Mouse (Mus musculus): ENCODE results near the gene 6820408C15Rik.
A peak's percentile ranks its signal among the peaks of the same experiment; 100 is the strongest.
"Not testable (repeated sequence)": the region's sequence is repeated elsewhere in the genome, so short reads cannot be mapped to it uniquely, and the experiment has no call there.

The 6820408C15Rik gene

DNA sequence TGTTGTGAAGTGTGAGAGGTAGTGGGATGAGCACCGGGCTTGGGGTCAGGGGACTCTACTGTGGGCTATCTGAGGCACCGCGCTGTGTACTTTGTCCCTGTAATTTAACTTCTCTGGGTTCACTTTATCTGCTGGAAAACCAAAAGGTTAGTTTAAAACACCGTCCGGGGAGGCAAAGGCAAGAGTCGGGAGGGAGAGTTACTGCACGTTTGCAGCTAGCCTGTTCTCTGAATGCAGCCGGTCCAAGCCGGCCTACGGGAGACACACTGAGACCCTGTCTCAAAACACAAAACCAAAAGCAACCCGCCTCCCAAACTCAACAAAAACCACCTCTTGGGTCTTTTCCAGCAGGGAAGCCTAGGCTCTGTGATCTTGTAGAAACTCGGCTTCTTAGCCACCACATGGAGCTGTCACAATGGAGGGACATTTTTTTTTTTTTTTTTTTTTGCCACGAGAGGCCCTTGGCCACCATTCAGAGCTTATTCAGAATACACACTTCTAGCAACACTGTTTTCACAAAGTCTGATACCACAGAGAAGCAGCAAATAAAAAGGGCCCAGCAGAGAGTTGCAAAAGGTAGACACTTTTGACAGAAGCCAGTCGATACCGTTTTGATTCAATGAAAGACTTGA lies 2.7 kb upstream of the 6820408C15Rik start:
- no peak for DNase-seq

- DNase-seq: no peak
Measured at GRCm38 (mm10) chr2:152413158-152413764, 2.1 kb upstream of the 6820408C15Rik start.

GRCm38 (mm10) chr2:152413765-152414584 lies 1.4 kb upstream of the 6820408C15Rik start:
- DNase-seq: peak; percentile 56

DNA sequence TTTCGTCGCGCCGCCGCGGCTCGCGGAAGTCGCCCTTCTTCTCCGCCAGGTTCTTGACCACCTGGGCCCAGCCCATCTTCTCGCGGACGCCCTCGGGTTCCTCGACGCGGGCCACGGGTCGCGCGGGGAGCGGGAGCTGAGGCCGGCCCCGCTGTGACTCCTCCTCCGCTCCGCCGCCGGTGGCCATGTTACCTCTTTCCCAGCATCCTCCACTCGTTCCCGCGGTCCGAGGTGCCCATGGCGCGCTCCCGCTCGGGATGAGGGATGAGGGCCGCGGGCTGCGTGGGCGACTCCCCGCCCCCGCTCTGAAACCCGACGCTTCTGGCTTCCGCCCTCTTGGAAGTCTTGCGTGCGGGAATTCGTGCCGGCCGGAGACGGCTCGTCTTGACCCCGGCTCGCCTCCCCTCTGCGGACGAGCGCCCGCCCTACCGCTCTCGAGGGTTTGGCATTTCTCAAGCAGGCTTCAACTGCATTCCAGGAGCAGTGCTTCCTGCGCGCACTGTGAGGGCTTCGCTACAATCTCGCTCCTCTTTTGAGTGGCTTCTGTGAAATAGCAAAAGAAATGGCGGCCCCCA lies 709 bp upstream of the 6820408C15Rik start, which contains the start of gene Zcchc3:
Zcchc3 (minus strand) TSS at position 437 of the 575 bp plus-strand sequence.
- DNase-seq: peak; percentile 65

- no peak for DNase-seq
Measured at GRCm38 (mm10) chr2:152415786-152416185, 399 bp downstream of the 6820408C15Rik start.

GRCm38 (mm10) chr2:152427493-152427892 lies 12.1 kb downstream of the 6820408C15Rik start:
- no peak for DNase-seq

- DNase-seq: not testable (repeated sequence)
Measured at GRCm38 (mm10) chr2:152428481-152428880, 13.1 kb downstream of the 6820408C15Rik start.

DNA sequence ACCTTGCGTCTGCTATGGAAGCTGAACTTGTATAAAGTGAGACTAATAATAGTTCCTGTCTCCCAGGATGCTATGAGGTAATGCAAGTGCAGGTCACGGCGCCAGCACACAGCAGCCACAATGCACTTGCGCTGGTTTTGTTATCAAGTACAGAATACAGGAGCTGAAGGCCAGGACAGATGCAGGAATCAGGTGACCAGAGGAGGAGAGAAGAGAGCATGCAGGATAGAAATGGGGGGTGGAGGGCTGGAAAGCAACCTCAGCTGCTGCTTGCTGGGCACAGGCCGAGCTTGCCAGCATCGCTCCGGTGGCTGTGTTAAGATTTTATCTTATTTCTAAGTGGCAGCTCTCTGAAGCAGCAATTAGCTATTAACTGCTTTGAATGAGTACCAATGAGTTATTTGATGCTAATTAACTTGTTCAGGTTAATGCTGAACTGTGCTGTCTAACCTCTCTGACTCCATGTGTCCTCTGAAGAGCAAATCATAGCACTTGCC lies 21.1 kb downstream of the 6820408C15Rik start:
- no peak for DNase-seq

DNA sequence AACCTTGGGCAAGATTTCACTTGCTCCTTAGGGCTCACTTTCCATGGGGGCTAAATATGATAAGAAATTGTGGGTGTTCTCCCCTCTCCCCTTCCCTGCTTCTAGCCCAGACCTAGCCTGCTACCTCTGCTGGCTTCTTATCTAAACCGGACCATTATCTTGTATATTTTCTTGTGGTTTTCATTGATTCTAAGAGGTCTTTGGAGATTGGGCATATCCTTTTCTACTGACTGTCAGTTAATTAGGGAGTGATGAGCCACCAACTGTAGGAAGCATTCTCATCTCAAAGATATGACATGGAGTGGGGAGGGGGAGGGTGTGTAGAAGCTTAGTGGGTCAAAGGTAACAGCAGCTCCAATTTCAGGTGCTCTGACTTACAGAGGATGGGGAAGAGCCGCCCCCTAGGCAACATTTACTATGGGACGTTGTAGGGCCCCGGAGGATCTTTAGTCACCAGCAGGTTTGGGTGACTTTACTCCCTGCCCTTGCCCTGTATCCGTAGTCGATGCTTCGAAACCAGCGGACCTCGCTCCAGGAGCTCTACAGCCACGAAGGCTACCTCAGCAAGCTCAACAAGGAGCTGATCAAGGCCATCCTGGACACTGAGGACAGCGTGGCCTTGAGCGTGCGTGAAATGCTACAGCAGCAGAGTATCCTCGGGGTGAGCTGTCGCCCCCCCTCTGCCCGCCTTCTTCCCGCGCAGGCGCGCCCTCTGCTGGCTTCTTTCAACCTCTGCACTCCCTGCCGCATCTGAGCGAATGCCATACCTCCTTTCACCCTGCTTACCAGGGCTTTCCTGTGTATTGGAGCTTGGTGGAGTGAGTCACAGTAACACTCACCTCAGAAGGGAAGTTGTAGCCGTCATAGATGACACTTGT lies 21.8 kb downstream of the 6820408C15Rik start:
- DNase-seq: peak; percentile 93

- no peak for DNase-seq
Measured at GRCm38 (mm10) chr2:152438963-152439362, 23.6 kb downstream of the 6820408C15Rik start.

DNA sequence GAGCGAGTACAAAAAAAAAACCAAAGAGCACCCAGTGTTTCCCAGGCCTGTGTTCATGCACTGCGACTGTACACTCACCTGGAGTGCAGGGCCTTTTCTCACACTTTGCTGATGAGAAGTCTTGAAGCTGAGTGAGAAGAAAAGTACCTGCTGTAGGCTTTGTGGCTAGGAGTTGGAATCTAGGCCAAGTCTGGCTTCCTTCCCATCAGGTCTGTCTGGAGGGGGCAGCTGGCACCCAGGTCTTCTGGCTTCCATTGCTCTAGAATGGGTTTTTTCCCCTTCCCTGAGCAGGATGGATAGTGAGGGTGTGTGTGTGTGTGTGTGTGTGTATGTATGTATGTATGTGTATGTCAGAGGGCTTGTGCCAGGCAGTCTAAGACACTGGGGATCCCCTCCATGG lies 24.4 kb downstream of the 6820408C15Rik start:
- no peak for DNase-seq

GRCm38 (mm10) chr2:152442322-152442721 lies 26.9 kb downstream of the 6820408C15Rik start:
- DNase-seq: no peak

DNA sequence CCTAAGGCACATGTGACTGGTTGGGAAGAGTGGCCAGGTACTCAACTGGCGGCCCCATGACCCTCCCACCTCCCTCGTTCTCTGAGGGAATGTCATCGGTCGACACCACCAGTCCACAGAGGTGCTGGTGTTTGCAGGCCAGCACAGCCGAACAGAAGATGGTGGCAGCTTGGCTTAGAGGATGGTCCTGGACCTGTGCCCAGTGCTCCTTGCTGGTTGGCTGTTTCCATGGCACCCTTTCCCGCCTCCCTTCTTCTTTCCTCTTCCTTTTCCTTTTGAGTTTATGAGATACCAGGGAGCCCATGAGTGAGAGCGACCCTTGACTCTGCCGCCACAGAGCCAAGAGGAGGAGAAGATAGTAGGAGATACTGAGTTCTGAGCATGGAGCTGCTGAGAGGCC lies 27.9 kb downstream of the 6820408C15Rik start:
- DNase-seq: no peak

- no peak for DNase-seq
Measured at GRCm38 (mm10) chr2:152446642-152447041, 31.3 kb downstream of the 6820408C15Rik start.

DNA sequence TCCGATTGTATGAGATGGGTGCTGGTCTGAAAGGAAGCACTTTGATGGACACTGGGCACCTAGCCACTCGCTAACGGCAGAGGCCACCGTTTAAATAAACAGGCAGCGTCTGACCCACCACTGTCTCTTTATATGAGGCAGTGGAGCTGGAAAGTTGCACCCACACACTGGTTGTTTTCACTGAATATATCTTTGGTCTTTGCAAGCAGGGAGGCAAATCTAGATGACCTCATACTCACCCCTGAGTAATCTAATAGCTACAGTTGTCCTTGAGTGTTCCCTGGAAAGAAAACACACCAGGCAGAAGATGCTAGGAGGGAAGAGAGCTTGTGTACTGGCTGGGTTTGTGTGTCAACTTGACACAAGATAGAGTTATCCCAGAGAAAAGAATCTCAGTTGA lies 32.1 kb downstream of the 6820408C15Rik start:
- DNase-seq: no peak

GRCm38 (mm10) chr2:152450241-152450640 lies 34.9 kb downstream of the 6820408C15Rik start:
- peak; percentile 73 for DNase-seq

- no peak for DNase-seq
Measured at GRCm38 (mm10) chr2:152452101-152452781, 36.9 kb downstream of the 6820408C15Rik start.

DNA sequence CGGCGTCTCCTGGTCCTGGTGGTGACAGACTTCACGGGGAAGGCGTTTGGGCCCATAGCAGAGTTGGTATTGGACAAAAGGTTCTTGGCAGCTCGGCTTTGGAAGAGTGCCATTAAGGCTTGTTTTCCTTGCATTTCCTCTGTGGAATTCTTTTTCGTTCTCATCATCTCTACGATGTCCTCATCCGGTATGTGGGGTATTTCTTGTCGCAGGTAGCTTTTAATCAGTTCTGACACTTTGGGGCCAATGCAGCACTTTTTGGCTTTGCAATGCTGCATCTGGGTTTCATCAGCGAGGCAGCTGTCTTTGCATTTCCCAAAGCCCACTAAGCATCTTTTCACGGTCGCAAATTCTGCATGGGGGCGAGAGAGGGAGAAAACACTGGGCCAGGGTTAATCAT lies 43.9 kb downstream of the 6820408C15Rik start:
- DNase-seq: no peak

DNA sequence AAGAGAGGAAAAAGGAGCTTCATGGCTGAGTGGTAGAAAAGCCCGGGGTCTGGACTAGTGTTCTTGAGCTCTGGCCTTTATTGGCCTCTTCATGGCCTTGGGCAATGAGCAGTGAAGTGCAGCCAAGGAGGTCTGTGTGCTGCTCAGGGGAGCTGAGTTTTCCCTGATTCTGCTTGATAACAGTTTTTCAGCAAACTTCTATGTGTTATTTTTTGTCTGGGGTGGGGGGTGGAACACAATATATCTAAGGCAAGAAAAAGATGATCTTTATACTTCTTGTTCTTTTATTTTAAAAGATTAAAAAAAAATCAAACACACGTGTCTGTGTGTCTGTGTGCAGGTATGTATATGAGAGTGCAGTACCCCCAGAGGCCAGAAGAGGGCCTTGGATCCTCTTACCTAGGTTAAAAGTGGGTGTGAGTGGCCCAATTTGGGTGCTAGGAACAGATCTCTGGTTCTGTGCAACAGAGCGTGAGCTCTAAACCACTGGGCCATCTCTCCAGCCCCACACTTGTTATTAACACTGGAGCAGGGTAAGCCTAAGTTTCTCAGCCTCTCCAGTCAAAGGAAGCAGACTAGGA lies 49.3 kb downstream of the 6820408C15Rik start, which contains the start of gene Defb23:
Defb23 (minus strand) TSS at position 51 of the 581 bp plus-strand sequence.
- DNase-seq: no peak

- peak; percentile 35 for DNase-seq
Measured at GRCm38 (mm10) chr2:152470973-152471372, 55.6 kb downstream of the 6820408C15Rik start.

DNA sequence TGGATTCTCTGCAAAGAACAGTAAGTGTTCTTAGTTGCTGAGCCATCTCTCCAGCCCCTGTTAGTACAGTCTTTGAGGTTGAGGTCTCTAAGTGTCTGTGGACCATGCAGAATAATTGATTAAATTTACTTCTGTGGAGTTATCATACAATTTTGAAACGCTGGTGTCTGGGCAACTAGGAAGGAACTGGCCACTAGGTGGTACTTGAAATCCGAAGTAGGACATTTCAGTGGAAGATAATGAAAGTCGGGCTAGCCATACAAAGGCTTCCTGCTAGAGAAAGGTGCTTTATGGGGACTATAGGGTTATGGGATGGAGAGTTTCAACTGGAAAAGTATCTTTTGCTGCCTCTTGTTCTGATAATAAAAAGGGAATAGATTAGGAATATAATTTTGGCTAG lies 57.0 kb downstream of the 6820408C15Rik start:
- no peak for DNase-seq

Measured in thymus, postnatal 4 days (tissue).